Mouse (Mus musculus): ENCODE measurements around the gene Itga11.
"Not testable (repeated sequence)": the region's sequence is repeated elsewhere in the genome, so short reads cannot be mapped to it uniquely, and the experiment has no call there.

Gene Itga11

DNA sequence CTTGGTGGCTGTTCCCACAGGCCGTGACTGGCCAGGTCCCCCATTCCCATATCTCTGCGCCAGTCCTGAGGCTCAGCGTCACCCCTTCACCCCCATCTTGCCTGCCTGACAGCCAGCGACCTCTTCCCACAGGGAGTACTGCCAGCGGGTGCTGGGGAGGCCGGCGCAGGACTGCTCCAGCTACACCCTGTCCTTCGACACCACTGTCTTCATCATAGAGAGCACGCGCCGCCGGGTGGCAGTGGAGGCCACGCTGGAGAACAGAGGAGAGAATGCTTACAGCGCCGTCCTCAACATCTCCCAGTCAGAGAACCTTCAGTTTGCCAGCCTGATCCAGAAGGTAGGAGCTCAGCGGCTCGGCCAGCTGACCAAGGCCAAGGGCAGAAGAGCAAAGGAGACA is 89.8 kb downstream of the Itga11 start:
- no peak for DNase-seq (ENCODE audit: low spot score)

DNA sequence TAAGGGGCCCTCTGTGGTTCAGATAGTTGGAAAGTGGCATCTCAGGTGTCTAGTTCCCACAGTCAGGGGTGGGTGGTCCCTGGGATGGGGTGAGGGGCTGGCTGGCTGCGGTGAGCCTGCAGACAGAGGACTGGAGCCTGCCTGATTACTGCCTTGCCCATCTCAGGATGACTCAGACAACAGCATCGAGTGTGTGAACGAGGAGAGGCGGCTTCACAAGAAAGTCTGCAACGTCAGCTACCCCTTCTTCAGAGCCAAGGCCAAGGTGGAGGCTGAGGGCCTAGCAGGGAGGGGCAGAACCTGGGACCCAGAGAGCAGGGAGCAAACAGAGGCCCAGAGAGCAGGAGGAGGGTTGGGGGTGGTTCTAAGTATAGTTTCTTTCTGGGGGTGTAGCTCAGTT is 90.7 kb downstream of the Itga11 start:
- DNase-seq (ENCODE audit: low spot score): no peak

DNA sequence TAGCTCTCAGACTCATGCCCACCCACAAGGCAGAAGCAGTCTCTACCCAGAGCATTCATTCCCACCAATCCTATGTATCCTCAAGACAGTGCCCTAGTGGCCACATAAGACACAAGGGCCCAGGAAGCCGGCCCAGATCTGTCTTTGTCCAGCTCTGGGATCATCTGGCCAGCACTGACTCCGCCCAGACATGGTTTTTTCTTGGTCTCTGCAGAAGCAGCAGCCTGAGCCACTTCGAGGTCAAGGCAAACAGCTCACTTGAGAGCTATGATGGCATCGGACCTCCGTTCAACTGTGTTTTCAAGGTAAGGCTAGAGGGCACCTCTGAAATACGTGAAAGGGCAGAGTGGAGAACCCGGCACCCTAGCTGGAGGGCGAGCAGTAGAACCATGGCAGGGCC is 95.1 kb downstream of the Itga11 start:
- DNase-seq (ENCODE audit: low spot score): no peak

DNA sequence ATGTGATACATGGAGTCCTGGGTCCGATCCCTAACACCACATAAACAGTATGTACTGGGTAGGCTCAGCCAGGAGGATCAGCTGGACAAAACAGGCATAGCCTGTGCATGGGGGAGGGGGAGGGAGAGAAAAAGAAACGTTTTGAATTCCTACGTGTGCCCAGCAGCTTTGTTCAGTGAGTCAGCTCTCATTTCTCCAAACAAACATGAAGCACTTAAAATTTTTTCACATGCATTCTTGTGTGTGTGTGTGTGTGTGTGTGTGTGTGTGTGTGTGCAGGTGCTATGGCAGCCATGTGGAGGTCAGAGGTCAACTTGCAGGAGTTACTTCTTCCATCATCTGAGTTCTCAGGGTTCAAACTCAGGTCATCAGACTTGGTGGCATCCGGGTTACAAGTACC is 97.8 kb downstream of the Itga11 start:
- no peak for DNase-seq (ENCODE audit: low spot score)

DNA sequence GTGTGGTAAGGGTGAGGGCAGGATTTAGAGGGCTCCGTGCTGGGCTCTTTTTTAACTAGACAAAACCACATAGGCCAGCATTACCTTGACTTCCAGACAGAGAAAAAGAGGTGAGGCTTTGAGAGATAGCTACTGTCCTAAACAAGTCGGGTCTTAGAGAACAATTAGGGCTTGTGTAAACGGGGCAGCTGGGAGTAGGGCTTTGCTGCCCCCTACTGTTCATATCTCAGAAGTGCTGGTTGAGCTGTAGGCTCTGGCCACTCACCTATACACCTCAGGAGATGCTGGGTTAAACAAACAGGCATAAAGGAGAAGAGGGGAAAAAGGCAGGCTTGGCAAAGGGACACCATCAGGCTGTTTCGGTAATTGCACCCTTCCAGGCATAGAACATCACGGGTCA is 99.8 kb downstream of the Itga11 start:
- peak; percentile 63 for DNase-seq (ENCODE audit: low spot score)

DNA sequence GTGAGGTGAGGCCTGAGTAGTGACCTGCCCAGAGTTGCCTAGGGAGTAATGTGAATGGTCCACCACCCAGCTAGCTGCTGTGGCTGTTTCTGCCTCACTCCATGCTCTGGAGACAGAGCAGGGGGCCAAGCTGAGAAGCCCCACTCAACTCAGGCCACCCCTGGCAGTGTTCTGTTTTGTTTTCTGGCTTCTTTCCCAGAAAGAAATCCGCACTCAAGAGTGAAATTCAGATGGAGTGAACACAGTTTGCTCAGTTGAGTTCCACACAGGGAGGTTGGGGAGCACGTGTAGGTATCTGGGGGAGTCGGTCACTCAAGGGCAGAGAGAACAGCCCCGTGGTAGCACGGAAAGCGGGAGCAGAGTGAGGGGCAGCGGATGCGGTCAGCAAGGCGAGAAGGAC is 101.1 kb downstream of the Itga11 start:
- DNase-seq (ENCODE audit: low spot score): no peak

DNA sequence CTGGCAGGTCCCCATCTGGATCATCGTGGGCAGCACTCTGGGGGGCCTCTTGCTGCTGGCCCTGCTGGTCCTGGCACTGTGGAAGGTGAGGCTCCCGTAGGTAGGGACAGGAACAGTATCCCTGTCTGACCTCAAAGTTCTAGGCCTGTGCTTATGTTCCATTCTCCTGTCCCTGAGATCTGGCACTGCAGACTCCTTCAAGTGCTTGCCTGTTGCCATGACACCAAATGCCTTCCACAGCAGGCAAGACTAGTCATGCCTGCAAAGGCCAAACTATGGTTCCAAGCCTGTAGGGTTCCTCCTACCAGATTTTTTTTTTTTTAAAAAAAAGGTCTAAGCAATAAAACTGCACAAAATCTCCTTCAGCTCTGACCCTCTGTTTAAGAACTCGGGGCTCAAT is 104.3 kb downstream of the Itga11 start:
- DNase-seq (ENCODE audit: low spot score): no peak

DNA sequence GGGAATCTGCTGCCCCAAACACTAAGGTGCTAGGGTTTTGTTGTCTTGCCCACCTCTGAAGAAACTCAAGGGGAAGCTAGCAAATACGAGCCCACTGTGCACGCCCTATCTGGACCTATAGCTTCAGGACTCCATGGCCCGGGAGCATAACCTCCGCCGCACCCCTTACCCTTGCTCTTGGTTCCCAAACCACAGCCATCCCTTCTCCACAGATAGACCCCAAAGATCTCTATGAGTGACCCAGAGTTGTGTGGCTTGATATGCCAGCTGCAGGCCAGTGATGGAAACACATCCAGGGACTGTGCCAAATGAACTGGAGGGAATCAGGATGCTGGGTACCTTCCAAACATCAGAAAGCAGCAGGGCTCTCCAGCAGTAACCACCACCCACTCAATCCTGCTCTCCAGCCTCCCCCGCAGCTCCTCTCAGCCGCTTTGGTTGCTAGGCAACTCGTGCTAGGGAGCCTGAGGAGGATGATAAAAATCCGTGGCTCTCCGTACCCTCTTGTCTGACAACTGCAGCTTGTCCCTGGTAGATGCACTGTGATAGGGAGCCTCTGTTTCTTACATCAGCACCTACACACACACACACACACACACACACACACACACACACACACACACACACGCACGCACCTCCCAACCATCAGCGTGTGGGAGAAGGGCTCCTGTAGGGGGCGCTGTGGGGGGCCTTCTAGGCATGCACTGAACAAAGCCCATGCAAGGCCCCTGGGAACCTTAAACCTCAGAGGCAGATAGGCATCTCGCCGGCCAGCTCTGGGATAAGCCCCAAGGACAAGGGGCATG is 105.6 kb downstream of the Itga11 start:
- peak; percentile 41 for DNase-seq (ENCODE audit: low spot score)

DNA sequence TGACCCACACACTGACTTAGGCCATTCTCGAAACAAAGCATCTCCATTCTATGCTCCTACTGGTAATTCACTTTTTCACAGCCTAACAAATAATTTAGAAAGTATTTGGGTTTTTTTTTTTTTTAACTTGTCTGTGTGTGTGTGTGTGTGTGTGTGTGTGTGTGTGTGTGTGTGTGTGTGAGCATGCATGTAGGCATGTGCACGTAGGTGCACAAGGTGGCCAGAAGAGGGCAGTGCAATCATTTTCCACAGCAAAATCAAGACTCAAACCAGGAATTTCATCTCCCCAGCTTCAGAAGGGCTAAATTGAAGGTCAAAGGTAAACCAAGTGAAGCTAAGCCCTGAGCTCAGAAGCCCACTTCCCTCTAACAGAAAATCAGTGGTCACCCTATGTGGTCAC is 106.6 kb downstream of the Itga11 start:
- no peak for DNase-seq (ENCODE audit: low spot score)

DNA sequence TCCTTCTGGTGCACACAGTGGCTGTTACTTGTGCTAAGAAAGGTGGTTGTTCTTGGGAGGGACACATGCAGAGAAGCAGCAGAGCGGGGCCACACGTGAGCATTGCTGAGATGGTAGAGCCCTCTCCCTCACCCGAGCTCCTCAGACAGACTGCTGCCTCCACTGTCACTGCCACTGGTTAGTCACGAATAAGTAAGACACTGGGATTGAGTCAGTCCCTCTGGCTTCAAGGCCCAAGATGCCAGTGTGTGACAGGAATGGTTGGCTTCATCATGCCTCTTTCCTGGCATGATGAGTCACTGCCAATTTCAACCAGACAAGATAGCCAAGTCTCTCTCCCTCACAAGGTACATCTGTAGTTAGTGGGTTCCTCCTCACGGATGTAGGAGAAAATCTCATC is 109.1 kb downstream of the Itga11 start:
- DNase-seq (ENCODE audit: low spot score): no peak

DNA sequence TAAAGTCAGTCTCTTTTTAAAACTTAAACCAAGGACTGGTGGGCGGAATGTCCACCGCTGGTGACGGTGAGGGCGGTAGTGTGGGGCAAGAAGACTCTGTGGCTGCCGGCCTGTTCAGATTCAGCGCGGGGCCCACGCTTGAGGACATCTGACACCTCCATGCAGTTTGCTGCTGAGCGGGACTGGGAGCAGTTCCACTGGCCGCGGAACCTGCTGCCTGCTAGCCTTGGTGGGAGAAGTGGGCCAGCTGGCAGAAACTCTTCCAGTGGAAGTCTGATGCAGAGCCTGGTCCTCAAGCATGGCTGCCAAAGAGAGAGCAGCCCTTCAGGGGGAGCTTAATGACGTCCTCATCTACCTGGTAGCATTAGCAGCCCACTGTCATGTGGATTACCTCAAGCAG is 112.2 kb downstream of the Itga11 start:
- DNase-seq (ENCODE audit: low spot score): no peak

DNA sequence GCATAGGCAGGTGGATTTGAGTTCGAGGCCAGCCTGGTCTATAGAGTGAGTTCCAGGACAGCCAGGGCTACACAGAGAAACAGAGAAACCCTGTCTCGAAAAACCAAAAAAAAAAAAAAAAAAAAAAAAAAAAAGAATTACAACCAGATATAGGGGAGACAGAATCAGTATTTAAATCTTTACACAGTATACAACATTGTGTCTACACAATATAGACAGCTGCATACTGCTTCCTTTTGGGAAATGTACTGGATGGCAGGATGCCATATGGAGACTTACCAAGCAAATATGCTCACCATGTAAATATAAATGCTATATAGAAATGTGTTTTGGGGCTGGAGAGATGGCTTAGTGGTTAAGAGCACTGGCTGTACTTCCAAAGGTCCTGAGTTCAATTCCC is 121.6 kb downstream of the Itga11 start:
- DNase-seq (ENCODE audit: low spot score): not testable (repeated sequence)

DNA sequence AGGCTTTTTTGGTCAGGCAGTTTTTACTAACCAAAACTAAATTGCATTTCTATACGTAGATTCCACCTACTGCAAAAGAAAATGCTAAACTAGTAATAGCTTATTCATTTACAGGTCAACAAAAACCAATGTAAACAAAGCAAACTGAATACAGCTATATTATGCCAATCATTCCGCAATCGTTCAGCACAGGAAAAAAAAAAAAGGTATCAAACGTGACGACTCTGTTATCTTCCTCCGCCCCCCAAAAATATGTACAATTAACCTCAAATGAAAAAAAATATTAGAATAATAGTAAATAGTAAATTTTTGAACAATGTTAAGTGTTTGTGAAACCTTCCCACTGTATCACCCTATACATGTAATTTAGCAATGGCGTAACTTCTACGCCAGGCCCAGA is 132.5 kb downstream of the Itga11 start:
- no peak for DNase-seq (ENCODE audit: low spot score)

DNA sequence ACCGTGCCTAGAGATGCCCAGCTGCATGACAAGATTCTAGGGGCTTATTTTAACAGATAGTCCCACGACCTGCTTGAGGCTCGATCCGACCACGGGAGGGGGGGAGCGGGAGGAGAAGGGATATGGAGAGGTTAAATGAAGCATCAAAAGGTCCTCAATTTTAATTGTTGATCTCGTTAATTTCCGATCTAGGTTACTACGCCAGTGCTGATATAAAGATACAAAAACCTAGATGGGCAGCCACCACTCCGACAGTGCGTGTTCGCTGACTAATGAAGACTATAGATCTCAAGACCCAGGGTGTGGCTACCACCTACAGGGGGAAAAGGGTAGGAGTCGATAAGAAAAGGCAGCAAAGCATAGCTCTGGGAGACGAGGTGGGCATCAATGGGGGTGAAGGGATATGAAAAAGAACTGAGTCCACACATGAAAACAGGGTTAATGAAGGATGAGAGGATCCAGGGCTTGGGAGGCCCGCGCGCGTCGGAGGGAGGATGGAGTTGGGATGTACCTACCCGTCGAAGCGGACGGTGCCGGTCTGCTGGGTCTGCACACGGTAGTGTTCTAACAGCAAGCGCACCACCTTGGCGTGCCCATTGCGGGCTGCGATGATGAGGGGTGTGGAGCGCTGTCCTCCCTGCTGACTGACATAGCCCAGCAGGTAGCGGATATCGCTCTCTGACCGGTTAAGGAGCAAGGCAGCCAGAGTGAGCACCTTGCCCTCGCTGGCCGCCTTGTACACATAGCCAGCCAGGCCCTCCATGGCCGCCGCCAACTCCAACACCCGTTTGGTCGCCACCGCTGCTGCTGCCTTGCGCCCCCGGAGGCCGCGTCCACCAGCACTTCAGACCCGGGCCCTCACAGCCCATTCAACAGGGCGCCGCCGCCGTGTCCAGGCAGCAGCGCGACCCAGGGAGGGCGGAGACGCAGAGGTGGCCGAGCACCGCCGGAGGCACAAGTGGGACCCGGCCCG is 133.2 kb downstream of the Itga11 start:
- DNase-seq (ENCODE audit: low spot score): no peak

DNA sequence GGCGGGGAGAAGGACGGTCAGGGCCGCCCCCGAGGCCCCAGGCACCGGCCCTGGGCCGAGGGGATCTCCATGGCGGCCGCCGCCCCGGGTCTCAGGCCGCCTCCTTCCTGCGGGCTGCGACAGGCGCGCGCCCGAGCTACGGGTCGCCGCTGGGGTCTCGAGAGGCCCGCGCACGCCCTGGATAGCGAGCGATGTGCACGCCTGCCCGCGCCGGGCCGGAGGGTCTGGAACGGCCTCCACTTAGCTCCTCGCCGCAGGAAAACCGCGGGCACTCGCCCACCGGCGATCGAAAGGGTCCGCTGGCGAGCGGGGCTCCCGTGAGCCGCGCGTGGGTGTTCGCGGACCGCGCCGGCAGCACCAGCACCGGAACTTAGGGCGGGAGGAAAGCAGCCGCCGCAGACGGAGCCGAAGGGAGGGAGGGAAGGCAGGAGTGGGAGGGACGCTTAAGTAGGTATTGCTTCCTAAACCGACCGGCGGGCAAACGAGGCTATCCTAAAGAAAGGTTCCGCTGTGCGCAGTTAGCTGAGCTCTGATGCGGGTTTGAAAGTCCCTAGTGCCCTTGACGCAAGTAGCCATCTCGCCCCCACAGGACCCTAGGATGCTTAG is 134.0 kb downstream of the Itga11 start, which contains the start of gene Fem1b:
Fem1b (minus strand) TSS at position 419 of the 606 bp plus-strand sequence.
- peak; percentile 76 for DNase-seq (ENCODE audit: low spot score)

DNA sequence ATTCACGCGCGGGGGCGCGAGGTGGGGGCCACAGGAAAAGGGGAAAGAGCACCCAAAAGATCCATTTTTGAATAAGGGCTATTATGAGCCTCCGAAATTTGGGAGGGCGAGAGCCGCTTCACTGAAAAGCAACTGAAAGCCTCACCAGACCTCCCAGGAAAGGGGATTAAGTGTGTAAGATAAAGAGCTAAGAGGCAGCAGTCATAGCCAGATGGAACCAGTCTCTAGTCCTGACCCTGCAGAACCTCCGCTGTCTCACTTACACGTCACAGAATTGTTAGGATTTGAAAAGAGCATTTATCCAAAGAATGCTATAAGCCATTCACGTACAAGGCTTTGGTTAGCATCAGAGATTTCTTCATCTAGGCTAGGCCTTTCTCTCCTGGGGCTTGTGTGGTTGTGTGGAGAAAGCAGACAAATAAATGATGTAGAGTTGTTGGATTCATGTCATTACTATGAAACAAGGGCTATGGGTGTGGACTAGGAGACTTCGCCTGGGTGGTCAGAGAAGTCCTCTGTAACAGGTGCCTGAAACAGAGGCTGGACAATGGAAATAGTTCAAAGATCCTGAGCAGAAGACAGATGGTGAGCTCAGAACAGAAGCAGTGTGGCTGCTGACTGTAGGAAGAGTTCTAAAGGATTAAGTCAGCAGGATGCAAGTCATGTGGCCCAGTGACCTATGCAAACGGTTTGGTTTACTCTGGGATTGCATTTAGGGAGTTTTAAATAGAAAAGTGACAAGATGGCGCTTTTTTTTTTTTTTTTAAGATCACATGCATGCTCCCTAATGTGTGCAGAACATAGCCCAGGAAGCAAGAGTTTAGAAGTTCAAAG is 134.8 kb downstream of the Itga11 start:
- no peak for DNase-seq (ENCODE audit: low spot score)

DNA sequence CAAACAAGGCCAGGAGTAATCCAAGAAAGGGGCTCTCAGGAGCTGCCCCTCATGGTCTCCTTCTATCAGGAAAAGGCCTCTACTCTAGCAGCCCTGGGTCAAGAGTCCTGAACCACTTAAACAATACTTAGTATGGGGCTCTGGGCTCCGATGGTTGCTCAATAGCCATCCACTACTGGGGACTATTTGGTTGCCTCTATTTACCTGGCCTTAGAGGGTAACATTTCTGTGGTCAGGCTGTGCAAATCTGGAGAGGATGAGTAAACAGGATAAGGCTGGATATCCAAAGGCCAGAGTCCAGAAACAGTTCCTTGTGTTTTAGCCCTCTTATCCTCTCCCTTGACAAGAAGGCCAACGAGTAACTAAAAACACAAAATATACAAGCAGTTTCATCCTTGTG is 137.1 kb downstream of the Itga11 start:
- DNase-seq (ENCODE audit: low spot score): no peak

DNA sequence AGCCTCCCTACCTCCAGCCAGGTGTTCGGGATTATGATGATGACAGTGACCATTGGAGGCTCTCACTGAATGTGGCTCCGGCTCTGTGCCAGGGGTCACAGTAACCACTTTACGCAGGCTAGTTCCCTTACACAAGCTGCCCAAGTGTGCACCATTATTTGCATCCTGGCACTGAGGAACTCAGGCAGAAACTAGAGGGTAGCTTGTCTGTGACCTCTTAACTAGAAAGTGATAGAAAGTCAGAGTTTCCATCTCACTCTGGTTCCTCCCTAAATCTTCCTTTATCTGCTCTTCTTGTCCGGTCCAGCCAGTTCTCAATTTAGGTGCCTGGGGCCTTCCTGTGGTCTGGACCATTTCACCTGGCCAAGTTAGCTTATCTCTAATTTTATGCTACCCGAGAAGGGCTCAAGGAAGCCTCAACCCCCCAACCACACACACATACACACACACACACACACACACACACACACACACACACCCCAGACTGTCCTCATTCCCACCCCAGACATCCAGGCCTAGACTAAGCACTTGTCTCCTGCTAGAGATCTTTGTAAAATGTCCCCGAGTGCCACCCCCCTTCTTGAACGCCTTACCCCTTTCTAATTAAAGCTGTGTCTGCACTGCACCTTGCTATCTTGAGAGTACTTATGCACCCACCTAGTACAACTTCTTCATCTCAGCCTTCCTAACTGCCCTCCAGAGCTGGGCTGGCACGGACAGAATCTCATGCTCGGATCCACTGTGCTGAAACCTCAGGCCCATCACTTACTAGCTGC is 138.9 kb downstream of the Itga11 start:
- no peak for DNase-seq (ENCODE audit: low spot score)

DNA sequence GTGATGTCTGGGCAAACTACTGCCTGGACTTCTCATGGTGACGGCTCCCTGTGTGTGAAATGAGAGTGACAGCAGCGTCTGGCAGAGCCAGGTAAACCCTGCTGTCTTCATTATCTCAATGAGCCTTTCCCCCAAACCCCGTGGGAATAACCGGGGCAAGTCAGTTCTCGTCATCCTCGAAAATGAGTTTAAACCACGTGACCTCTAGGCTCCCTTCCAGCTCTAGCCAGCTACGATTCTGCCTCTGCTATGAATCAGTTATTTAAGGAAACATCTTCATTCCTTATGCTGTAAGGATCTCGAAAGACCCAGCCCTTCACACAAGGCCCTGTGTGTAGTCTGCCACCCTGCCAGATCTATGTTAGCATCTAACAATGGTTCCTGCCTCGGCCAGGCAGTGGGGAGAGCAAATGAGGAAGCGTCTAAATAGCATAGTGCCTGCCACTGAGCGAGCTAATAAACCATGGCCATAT is 139.5 kb downstream of the Itga11 start:
- no peak for DNase-seq (ENCODE audit: low spot score)

DNA sequence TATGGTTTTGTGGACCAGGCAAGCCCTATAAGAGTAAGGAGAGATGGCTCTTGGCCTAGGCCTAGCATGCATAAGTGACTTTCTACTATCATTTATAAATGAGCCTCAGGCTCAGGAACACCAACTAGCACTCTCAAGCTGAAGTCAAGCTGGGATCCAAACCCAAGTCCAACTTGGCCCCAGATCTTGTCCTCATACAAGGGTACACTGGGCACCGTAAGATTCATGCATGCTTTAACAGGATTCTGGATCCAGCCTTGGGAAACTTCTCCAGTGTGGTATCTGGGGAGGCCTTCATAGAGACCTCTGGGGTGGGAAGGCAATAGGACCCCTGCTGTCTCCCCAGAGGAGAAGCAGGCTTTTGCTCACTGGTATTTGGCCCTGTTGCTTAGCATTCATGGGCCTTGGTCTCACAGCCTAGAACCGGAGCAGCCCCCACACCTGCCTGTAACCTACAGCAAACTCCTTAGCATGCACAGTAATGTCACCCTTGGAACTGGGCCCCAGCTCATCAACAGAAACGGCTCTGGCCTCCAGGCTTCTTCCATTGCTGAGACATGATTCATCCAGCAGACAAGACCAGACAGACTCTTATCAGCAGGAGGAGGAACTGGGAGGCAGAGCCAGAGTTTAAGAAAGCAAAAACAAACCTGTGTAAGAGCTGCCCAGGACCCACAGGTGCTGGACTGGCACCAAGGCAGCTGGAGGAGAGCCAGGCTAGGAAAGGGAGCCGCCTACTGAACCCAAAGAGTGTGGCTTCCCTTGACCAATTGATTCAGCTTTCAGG is 140.4 kb downstream of the Itga11 start:
- no peak for DNase-seq (ENCODE audit: low spot score)

Data from layer of hippocampus, adult 9-10 months (tissue).